Mouse (Mus musculus) bone marrow macrophage, adult 2 months (primary cell): ENCODE measurements around the gene Plekha7.

Experiments
- CTCF ChIP-seq: IDR thresholded peaks from 2 replicates; pipeline ENCODE4 v1.5.1; 2012; ENCODE audit warnings: low read depth, mild to moderate bottlenecking, low read length, moderate library complexity
- POLR2A ChIP-seq: IDR thresholded peaks from 2 replicates; pipeline ENCODE4 v1.6.1; 2012; ENCODE audit warnings: mild to moderate bottlenecking, low read depth, low read length, borderline replicate concordance

- TF ChIP-seq POLR2A (no peak), CTCF (no peak)
Measured at GRCm38 (mm10) chr7:116329858-116330257, 21.7 kb upstream of the Plekha7 start.
